Mouse (Mus musculus) adrenal gland, postnatal 4 days (tissue): ENCODE measurements around the gene Etv2. TPM values are rescaled to one million over a fixed set of nuclear protein-coding genes. Genes with fewer than 3 reads are reported as not detected.

ENCODE experiments used
- DNase-seq, 2 experiments: peaks; one replicate each; pipeline ENCODE4 v3.0.0; 2021 to 2022; ENCODE audit warnings: low spot score in 2 of 2, mixed read lengths in 2 of 2
- total RNA-seq, 2 experiments: library from RNA; stranded (reverse); gene quantifications; 2 replicates each; pipeline ENCODE4 v1.2.3; 2021

The Etv2 gene
- total RNA-seq, 2 experiments from 2014 or later, result not detected

- no peak for DNase-seq
These were observed 21.2 kb downstream of the Etv2 start for GRCm38 (mm10) chr7:30614454-30614853.

GRCm38 (mm10) chr7:30613529-30614112 is 22.0 kb downstream of the Etv2 start:
- peak in 1 of 2 experiments; percentile 33 for DNase-seq

- no peak for DNase-seq
These were observed 22.8 kb downstream of the Etv2 start, which contains the start of gene Upk1a for GRCm38 (mm10) chr7:30612654-30613402. Upk1a (minus strand) TSS chr7:30612847.

GRCm38 (mm10) chr7:30610043-30610442 is 25.6 kb downstream of the Etv2 start:
- DNase-seq, result no peak

GRCm38 (mm10) chr7:30608476-30608875 is 27.2 kb downstream of the Etv2 start:
- DNase-seq, result no peak

- no peak for DNase-seq
These were observed 27.8 kb downstream of the Etv2 start for GRCm38 (mm10) chr7:30607706-30608309.

GRCm38 (mm10) chr7:30604944-30605343 is 30.7 kb downstream of the Etv2 start:
- DNase-seq, result no peak

GRCm38 (mm10) chr7:30604424-30604823 is 31.2 kb downstream of the Etv2 start:
- no peak for DNase-seq

- DNase-seq, result no peak
These were observed 33.1 kb downstream of the Etv2 start for GRCm38 (mm10) chr7:30602583-30602982.

GRCm38 (mm10) chr7:30600651-30601050 is 35.0 kb downstream of the Etv2 start:
- no peak for DNase-seq

GRCm38 (mm10) chr7:30599933-30600353 is 35.7 kb downstream of the Etv2 start:
- peak; percentile 70 to 80 for DNase-seq

- DNase-seq, result no peak
These were observed 36.9 kb downstream of the Etv2 start, which contains the start of gene Zbtb32 for GRCm38 (mm10) chr7:30598786-30599185. Zbtb32 (minus strand) TSS chr7:30598909.

GRCm38 (mm10) chr7:30596811-30597210 is 38.8 kb downstream of the Etv2 start:
- no peak for DNase-seq

GRCm38 (mm10) chr7:30596093-30596492 is 39.6 kb downstream of the Etv2 start:
- no peak for DNase-seq

- no peak for DNase-seq
These were observed 41.1 kb downstream of the Etv2 start for GRCm38 (mm10) chr7:30594510-30595024.

- no peak for DNase-seq
These were observed 41.8 kb downstream of the Etv2 start for GRCm38 (mm10) chr7:30593579-30594509.

GRCm38 (mm10) chr7:30592772-30593423 is 42.8 kb downstream of the Etv2 start:
- DNase-seq, result no peak

GRCm38 (mm10) chr7:30591605-30591951 is 44.1 kb downstream of the Etv2 start:
- DNase-seq, result no peak

GRCm38 (mm10) chr7:30590927-30591604 is 44.6 kb downstream of the Etv2 start:
- no peak for DNase-seq
